Mouse (Mus musculus): ENCODE measurements at regions not wholly inside any gene's neighbourhood (a gene's known extent, or its start where the extent isn't known, plus 50 kb on each side); places are given as distances from the start of the nearest gene placed in this dataset.

GRCm38 (mm10) chr3:80421461-80421860 lies 381.2 kb downstream of the Gria2 start:
- TF ChIP-seq CTCF (IDR thresholded peaks at IDR 0.05; ENCODE audit: low read depth): no peak
- TF ChIP-seq EP300 (IDR thresholded peaks at IDR 0.05; ENCODE audit: low read depth): no peak

Data from heart, postnatal 0 days (tissue).